Mouse (Mus musculus) heart, postnatal 10 days (tissue): ENCODE measurements around the gene Tanc1. TPM values are rescaled to one million over a fixed set of nuclear protein-coding genes. Genes with fewer than 3 reads are reported as not detected.
"Not testable (repeated sequence)": the region's sequence is repeated elsewhere in the genome, so short reads cannot be mapped to it uniquely, and the experiment has no call there.

Source experiments
- DNase-seq, 2 experiments: peaks; one replicate each; pipeline ENCODE4 v3.0.0; 2021
- intact Hi-C: fragments of 180-260 bp; cut with DNase I; formaldehyde crosslinking; loops from one replicate; pipeline ENCODE4 v1.15.1; 2025
- total RNA-seq, 2 experiments: library from RNA; stranded (reverse); gene quantifications; 2 replicates each; pipeline ENCODE4 v1.2.3; 2021

Gene Tanc1
- total RNA-seq, 2 experiments from 2014 or later, result 37.0 to 37.6 TPM

DNA sequence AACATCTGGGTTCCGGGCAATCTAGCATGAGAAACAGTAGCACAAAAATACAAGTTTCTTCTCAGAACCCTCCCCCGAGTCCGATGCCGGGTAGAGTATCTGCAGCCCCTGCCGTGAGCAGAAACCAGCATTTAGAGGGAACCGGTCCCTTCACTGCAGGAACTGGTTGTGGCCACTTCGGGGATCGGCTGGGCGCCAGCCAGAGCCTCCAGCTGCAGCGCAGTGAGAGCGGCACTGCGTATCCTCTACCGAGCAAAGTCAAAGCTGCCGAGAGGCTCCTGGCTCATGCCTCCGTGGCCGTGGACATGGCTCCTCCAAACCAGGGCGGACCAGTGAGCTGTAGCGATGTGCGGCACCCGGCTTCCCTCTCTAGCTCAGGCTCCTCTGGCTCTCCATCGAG lies 231.3 kb downstream of the Tanc1 start:
- intact Hi-C loops, result no loop called here
- no peak for DNase-seq

DNA sequence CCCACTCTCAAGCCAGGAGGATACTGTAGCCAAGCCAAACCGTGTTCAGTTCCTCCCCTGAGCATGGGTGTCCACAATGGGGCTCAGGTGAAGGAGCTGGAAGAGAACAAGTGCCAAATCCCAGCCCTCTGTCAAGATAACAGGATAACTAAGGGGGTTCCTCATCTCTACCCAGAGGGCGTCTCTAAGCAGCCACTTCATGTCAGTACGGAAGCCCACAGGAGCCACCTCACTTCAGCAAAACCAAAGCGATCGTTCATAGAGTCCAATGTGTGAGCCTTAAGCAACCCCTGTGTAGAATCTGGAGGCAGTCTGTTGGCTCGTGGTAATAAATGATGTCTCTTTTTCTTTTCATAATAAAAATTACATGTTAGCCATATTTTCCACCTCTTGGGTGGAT lies 232.0 kb downstream of the Tanc1 start:
- intact Hi-C loops, result no loop called here
- no peak for DNase-seq

DNA sequence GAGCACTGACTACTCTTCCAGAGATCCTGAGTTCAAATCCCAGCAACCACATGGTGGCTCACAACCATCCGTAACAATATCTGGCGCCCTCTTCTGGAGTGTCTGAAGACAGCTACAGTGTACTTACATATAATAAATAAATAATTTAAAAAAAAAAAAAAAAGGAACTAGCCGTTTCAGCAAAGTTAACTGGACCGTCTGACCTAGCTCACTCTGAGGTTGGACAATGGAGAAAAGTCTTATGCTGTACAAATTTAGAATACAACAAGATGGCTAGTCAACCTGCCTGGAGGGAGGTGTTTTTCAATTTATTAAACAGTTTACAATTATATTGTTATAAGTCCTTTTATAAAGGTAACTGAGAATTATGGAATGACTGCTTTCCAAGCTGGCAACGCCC lies 240.0 kb downstream of the Tanc1 start:
- intact Hi-C loops, DNase-seq: not testable (repeated sequence)

DNA sequence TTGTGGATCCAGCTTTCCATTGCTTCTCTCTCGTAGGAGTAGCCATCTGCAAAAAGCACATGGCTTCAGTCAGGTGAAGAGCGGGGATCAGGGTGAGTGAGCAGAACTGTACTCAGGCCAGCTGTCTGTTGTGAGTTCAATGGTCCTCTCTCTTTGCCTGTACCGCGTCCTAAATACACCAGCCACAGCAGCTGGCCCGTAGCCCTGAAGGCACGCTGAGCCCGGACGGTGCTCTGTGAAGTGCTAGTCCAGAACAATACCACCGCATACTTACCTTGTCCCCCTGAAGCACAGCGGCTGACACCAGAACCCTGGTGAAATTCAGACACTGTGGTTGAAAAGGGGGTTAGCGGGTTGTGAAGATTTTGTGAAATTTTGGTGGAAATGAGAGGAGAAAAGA lies 241.1 kb downstream of the Tanc1 start:
- DNase-seq, result no peak
- intact Hi-C loops, result no loop called here

DNA sequence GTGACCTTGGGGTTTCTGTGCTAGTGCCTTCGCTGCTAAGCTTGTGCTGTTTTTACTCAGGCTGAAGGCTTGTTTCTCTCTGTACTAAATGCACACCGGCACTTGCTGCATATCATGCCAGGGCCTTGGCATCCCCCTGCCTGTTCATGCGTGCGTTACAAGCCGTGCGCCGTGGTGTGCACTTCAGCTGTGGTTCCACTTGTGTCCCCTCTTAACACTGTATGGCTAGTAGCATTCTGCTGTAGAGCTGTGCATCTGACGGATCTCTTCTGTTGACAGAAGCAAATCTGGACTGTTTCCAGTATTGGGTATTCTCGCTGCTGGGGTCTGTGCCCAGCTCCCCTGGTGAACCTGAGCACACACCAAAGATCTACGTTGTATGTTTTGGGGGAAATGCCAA lies 241.7 kb downstream of the Tanc1 start:
- no peak for DNase-seq
- intact Hi-C loops, result no loop called here

DNA sequence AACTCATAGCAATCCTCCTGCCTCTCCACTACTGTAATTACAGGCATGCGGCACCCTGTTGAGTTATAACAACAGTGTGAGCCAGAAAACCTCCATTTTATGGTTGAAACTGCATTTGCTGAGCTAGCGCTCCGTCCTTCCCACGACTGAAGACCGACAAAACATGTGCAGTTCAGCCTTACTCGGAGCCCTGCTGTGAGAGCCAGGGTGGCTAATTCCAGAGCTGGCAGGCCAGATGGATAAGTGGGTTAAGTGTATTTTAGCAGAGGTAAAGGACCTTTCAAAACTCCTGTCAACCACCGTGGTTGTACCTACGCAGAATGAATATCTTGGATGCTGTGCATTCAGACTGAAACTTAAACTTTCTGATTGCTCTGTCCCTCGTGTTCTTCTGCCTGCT lies 242.5 kb downstream of the Tanc1 start:
- no peak for DNase-seq
- intact Hi-C loops, result no loop called here

DNA sequence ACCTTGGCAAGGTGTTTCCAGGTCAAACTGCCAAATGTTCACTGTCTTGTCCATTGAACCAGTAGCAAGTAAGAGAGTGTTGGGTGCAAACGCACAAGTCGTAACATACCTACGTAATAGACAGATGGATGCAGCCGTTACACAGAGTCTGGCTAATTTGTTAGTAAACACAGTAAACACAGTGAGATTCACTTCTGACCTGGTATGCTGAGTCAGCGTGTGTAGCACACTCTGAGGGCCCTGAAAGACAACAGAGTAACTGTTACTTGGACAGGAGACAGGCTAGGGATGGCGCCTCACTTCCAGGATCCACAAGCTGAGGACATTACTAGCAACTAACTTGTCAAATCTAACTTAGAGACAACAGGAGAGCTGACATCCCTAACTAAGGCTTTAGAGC lies 250.8 kb downstream of the Tanc1 start:
- intact Hi-C loops, result no loop called here
- no peak for DNase-seq

DNA sequence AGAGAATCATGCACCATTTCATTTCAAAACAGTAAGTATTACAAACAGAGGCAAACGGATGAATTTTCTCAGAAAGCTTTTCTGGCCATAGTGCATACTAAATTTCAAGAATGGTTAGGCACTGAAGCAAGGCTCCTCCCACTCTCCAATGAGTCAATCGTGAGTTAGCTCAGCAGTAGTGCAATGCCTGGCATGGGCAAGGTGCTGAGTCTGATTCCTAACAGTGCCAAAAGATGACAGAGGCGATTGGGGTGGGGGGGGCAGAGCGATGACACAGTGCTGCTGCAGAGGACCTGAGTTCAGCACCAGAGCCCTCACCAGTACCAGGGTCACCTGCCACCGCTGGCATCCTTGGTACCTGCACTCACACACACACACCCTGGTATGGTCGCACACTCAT lies 258.7 kb downstream of the Tanc1 start:
- intact Hi-C loops, result no loop called here
- no peak for DNase-seq

DNA sequence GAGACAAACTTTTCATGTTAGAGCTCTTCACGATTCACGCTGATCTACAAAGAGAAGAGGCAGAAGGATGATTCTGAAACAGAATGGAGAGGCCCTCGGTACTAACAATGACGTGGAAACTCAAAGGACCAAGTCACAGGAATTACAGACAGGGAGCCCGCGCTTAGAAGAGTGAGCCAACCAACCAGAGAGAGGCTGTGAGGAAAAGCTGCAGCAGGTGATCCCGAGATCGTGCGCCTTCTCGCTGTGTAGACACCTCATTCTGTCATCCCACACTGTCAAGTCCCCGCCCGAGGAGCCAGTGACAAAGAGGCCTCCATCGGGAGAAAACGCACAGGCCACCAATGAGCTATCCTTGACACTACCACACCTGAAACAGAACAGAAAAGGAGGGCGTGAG lies 264.6 kb downstream of the Tanc1 start:
- intact Hi-C loops, result no loop called here
- no peak for DNase-seq

DNA sequence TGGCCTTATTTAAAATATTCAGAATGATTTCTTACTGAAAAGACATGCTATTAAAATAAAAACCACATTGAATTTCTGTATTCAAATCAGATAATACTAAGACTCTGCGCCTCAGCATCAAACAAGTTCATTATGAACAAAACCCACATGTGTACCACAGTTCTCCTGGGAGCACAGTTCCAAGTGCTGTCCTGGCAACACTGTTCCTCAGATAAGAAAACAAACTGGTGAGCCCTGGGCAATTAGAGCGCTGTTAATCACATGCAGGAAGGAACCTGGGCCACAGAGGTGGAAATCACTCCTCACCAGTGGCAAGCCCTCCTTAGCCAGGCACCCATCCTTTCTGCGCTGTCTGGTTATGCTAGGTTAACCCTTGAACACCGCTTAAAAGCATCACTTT lies 265.5 kb downstream of the Tanc1 start:
- DNase-seq, result no peak
- intact Hi-C loops, result no loop called here

DNA sequence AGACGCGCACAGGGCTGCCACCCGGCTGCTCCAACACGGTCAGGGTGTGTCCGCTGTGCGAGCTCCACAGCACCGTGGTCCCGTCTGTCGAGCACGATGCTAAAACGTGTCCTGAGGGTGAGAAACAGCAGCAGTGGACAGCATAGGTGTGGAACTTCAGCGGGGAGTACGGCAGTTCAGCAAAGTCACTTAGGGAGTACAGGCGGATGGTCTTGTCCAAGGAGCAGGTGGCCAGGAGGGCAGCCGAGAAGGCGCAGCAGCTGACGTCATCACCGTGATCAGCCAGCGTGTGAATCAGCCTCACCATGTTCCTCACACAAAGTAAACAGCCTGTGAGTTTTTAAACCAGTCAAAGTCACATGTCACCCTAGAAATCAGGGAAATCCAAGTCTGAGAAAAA lies 266.4 kb downstream of the Tanc1 start:
- intact Hi-C loops, result no loop called here
- no peak for DNase-seq

DNA sequence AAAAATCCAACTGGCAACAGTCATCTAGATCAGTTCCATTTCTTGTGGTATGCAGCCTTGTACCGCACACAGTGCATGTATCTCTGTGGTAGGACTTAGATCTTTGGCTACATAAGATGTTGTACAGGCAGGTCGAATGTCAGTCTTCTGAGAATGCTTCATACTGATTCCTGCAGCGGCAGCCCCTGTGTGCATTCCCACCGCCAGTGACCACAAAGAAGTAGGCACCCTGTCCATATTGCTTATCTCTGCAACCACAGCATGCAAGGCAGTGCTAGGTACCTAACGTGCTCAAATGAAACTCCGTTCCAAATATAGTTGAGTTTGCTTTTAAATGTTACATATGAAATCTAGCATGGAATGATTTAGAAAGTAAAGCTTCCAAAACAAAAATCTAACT lies 269.6 kb downstream of the Tanc1 start:
- DNase-seq, result no peak
- intact Hi-C loops, result no loop called here

DNA sequence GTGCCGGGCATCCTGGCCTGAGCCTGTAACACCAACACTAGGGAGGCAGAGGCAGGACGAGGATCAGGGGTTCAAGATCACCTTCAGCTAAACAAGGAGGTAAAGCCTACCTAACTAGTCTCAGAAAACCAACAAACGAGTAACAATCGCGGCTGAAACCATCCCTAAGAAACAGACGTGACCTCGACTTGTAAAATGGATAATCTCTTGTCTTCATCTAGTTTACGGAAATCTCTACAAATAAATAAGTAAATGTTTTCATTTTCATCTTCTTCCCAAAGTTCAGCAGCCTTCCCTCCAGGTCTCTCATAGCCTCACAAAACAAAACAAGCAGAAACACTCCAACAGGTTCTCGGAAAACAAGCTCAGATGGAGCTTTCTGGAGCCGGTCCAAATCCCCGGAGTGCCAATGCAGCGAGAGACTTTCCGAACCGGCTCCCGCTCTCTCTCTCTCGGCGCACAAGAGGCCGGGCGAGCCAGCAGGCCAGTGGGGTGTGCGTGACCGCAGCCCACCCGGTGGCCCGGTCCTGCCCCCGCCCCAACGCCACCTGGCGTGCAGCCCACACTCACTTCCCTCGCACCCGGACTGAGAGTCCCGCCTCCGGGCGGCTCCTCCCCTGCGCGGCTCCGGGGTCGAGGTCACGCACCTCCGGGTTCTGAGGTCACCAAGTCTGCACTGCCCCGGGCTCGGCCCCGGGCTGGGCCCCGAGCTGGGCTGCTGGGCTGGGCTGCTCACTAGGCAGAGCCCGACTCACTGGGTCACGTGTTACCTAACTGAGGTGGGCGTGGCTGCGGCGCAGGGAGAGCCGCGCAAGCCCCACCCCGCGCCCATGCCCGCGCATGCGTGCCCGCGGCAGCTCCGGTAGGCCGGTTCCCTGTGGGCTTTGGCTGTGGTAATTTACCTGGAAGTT lies 270.2 kb downstream of the Tanc1 start, which contains the start of gene Wdsub1:
Gene Wdsub1, minus strand, starts transcription at position 761 of the 911 bp plus-strand sequence.
- intact Hi-C loops, result no loop called here

DNA sequence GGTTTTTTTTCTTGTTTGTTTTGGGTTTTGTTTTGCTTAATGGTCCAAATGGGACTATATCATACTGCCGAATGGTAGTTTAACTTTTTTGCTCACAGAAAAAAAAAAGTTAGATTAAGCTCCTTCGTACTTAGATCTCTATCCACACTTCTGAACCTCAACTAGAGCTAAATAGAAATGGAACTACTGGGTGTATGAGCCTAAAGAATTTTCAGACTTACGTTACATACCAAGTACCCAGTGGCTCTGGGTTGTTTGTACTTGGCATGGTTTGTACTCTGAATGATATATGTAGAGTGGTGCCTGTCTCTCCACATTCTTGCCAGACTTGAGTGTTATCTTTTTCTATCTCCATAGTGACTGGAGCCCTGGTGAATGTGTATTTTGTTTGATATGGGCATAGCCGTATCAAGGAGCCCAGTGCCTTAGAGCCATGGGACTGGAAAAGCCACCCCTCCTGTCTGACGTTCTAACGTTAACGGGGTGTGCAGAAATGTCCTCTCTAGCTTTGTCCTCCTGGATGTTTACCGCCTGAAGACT lies 271.0 kb downstream of the Tanc1 start:
- intact Hi-C loops, result no loop called here
- peak in 1 of 2 experiments; percentile 7 for DNase-seq

More for the DNA sequence above, 270.2 kb downstream of the Tanc1 start, which contains the start of gene Wdsub1:
- DNase-seq, result peak; percentile 95

DNA sequence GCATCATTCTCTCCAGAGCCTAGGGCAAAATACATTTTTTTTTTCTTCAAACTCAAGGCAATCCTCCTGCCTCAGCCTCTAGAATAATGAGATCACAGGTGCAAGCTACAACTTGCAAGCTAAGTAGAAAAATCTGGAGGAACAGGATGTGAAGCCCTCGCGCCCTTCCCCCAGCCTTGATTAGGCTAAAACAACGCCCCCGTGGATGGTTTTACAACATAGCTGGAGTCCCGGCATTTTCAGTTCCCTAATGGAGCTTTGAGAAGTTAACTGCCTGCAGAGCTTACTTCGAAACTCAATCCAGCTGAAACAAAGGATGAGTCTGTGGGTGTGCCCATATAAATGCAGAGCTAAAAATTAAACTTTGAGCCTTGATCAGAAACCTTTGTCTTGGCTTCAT lies 277.9 kb downstream of the Tanc1 start:
- intact Hi-C loops, result no loop called here
- no peak for DNase-seq

Other genes with a start within 250 kb of the Tanc1 start
- not detected for gene Dapl1, start 127.4 kb upstream of the Tanc1 start, total RNA-seq